Comparison of ENCODE assay signal across 8 mouse cellular contexts in the genomic region with DNA sequence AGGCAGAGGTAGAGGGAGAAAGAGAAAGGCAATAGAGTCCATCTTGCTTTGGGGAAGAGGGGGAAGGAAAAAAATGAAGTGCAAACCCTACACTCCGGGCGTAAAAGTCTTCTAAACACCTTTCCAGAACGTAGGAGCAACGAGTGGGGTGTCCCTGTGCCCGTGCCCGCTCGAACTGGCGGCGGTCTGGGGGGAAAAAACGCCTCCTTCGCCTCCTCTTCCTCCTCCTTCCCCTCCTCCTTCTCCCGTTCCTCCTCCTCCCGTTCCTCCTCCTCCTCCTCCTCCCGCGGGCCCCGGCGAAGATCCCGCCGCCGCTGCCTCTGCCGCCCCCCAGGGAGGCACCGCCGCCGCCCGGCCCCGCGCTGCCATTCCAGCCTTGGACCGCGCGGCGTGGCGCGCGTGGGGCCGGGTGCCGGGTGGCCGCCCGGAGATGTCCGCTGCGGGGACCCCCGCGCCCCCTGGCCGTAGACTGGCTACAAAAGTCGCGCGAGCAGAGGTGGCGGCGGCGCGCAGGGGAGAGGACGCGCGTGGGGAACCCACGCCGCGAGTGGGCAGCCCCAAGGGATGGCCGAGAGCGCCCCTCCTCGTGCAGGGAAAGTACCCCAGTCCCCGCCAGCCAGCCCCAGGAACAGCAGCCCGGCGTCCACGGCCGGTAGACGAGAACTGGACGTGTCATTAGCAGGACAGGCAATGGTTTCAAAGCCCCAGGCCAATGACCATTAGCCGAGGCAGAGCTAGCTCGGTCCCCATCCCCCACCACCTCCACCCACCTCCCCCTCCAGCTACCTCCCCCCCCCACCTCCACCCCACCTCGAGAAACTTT. TPM values are rescaled to one million over a fixed set of nuclear protein-coding genes. Genes with fewer than 3 reads are reported as not detected.
A peak's percentile ranks its signal among the peaks of the same experiment; 100 is the strongest.
DNase-seq lines count a peak whose midpoint lies in the region; ATAC-seq and TF ChIP-seq lines count a peak whose summit lies in the region.

No protein-coding gene starts in this region.

- ATAC-seq in embryonic facial prominence, embryonic 11.5 days (replicated peaks; ENCODE audit: insufficient number of reproducible peaks, low FRiP score, low TSS enrichment, low read depth), result no peak
- ATAC-seq in heart, embryonic 12.5 days (ENCODE audit: insufficient number of reproducible peaks, low FRiP score), result 0 out of 2 replicates have a peak, but pooled peaks have one; percentile 3
- ATAC-seq in kidney, postnatal 0 days (replicated peaks; ENCODE audit: low FRiP score, low read depth), result peak; percentile 23; the same call in 1 of the 2 replicates
- no peak for ATAC-seq in liver, embryonic 16.5 days (ENCODE audit: low read depth)
- ATAC-seq in neural tube, embryonic 13.5 days (ENCODE audit: low read depth), result no peak

- TF ChIP-seq CTCF in kidney, postnatal 0 days (IDR thresholded peaks at IDR 0.05; ENCODE audit: low read depth), result no peak

- H3K36me3 ChIP-seq in embryonic facial prominence, embryonic 11.5 days (replicated peaks; ENCODE audit: control insufficient read depth, insufficient read depth, low read depth, low read length), result no peaks in the 10 kb centered on the region
- H3K36me3 ChIP-seq in heart, embryonic 12.5 days, result peaks cover 4% of the 10 kb centered on the region; the same call in 1 of the 2 replicates
- no peaks in the 10 kb centered on the region for H3K36me3 ChIP-seq in kidney, postnatal 0 days (ENCODE audit: insufficient read depth, low read length)
- H3K36me3 ChIP-seq in liver, embryonic 16.5 days (ENCODE audit: control insufficient read depth, insufficient read depth), result no peaks in the 10 kb centered on the region
- H3K36me3 ChIP-seq in neural tube, embryonic 13.5 days, result no peaks in the 10 kb centered on the region

- H3K9me3 ChIP-seq in embryonic facial prominence, embryonic 11.5 days (replicated peaks; ENCODE audit: control insufficient read depth, low read length), result no peaks in the 10 kb centered on the region
- no peaks in the 10 kb centered on the region for H3K9me3 ChIP-seq in heart, embryonic 12.5 days (replicated peaks)
- H3K9me3 ChIP-seq in kidney, postnatal 0 days (replicated peaks; ENCODE audit: low read length), result no peaks in the 10 kb centered on the region
- H3K9me3 ChIP-seq in liver, embryonic 16.5 days (replicated peaks; ENCODE audit: control insufficient read depth, low read length), result no peaks in the 10 kb centered on the region
- no peaks in the 10 kb centered on the region for H3K9me3 ChIP-seq in neural tube, embryonic 13.5 days

- H3K4me3 ChIP-seq in embryonic facial prominence, embryonic 11.5 days (ENCODE audit: low read depth, low read length), result peak overlapping the region; percentile 93
- peak overlapping the region; percentile 74 for H3K4me3 ChIP-seq in heart, embryonic 12.5 days
- peak overlapping the region; percentile 96 for H3K4me3 ChIP-seq in kidney, postnatal 0 days (replicated peaks; ENCODE audit: low read depth, low read length)
- peak overlapping the region; percentile 86 for H3K4me3 ChIP-seq in liver, embryonic 16.5 days (ENCODE audit: low read depth, low read length)
- peak overlapping the region; percentile 87 for H3K4me3 ChIP-seq in neural tube, embryonic 13.5 days

- no peaks in the 10 kb centered on the region for H3K27me3 ChIP-seq in embryonic facial prominence, embryonic 11.5 days (ENCODE audit: control insufficient read depth, insufficient read depth, low read length)
- no peaks in the 10 kb centered on the region for H3K27me3 ChIP-seq in heart, embryonic 12.5 days (replicated peaks)
- H3K27me3 ChIP-seq in kidney, postnatal 0 days (ENCODE audit: insufficient read depth, low read length), result no peaks in the 10 kb centered on the region
- H3K27me3 ChIP-seq in liver, embryonic 16.5 days (ENCODE audit: control insufficient read depth, insufficient read depth, low read depth, low read length), result no peaks in the 10 kb centered on the region
- H3K27me3 ChIP-seq in neural tube, embryonic 13.5 days, result 0 out of 2 replicates have a peak, but pooled peaks cover 3% of the 10 kb centered on the region

- H3K4me2 ChIP-seq in embryonic facial prominence, embryonic 11.5 days (ENCODE audit: low read depth, low read length), result peak overlapping the region; percentile 98
- peak overlapping the region; percentile 92 for H3K4me2 ChIP-seq in heart, embryonic 12.5 days
- peak overlapping the region; percentile 99 for H3K4me2 ChIP-seq in kidney, postnatal 0 days (ENCODE audit: low read length)
- H3K4me2 ChIP-seq in liver, embryonic 16.5 days (ENCODE audit: low read depth, low read length), result peak overlapping the region; percentile 97
- peak overlapping the region; percentile 99 for H3K4me2 ChIP-seq in neural tube, embryonic 13.5 days

- peak; percentile 61 for DNase-seq in B cell, adult 2 months
- DNase-seq in adrenal gland, postnatal 10 days, result peak; percentile 60
- peak; percentile 64 for DNase-seq in embryonic facial prominence, embryonic 11.5 days (ENCODE audit: low spot score)
- DNase-seq in kidney, postnatal 0 days (ENCODE audit: low spot score), result peak; percentile 56
- DNase-seq in testis, postnatal 14 days (ENCODE audit: low spot score), result peak; percentile 45

- H3K9ac ChIP-seq in embryonic facial prominence, embryonic 11.5 days (replicated peaks; ENCODE audit: low read length), result peak overlapping the region; percentile 94
- H3K9ac ChIP-seq in heart, embryonic 12.5 days, result peak overlapping the region; percentile 91
- H3K9ac ChIP-seq in kidney, postnatal 0 days (ENCODE audit: low read depth, low read length), result peak overlapping the region; percentile 94
- H3K9ac ChIP-seq in liver, embryonic 16.5 days (ENCODE audit: low read depth, low read length), result peak overlapping the region; percentile 88
- peak overlapping the region; percentile 94 for H3K9ac ChIP-seq in neural tube, embryonic 13.5 days

- 0 out of 2 replicates have a peak overlapping the region, but pooled peaks have one; percentile 28 for H3K27ac ChIP-seq in embryonic facial prominence, embryonic 11.5 days (replicated peaks; ENCODE audit: low read depth, low read length)
- H3K27ac ChIP-seq in heart, embryonic 12.5 days (ENCODE audit: poor library complexity, severe bottlenecking), result peak overlapping the region; percentile 96
- peak overlapping the region; percentile 99 for H3K27ac ChIP-seq in kidney, postnatal 0 days
- no peak overlapping the region for H3K27ac ChIP-seq in liver, embryonic 16.5 days (ENCODE audit: low read length)
- 0 out of 2 replicates have a peak overlapping the region, but pooled peaks have one; percentile 23 for H3K27ac ChIP-seq in neural tube, embryonic 13.5 days (replicated peaks)

- under 1% methylated on average over 51 of the region's 69 CpGs for WGBS in embryonic facial prominence, embryonic 11.5 days
- under 1% methylated on average over 68 of the region's 69 CpGs for WGBS in heart, embryonic 12.5 days
- WGBS in kidney, postnatal 0 days, result under 1% methylated on average over 64 of the region's 69 CpGs
- 1% methylated on average over 58 of the region's 69 CpGs for WGBS in liver, embryonic 16.5 days (ENCODE audit: insufficient replicate concordance)
- under 1% methylated on average over 67 of the region's 69 CpGs for WGBS in neural tube, embryonic 13.5 days

- H3K4me1 ChIP-seq in embryonic facial prominence, embryonic 11.5 days (ENCODE audit: control insufficient read depth, insufficient read depth, low read length), result no peaks in the 10 kb centered on the region
- H3K4me1 ChIP-seq in heart, embryonic 12.5 days (replicated peaks), result peaks cover 7% of the 10 kb centered on the region
- no peaks in the 10 kb centered on the region for H3K4me1 ChIP-seq in kidney, postnatal 0 days (replicated peaks; ENCODE audit: insufficient read depth, low read length)
- peaks cover 7% of the 10 kb centered on the region for H3K4me1 ChIP-seq in liver, embryonic 16.5 days (ENCODE audit: control insufficient read depth, low read depth, low read length)
- H3K4me1 ChIP-seq in neural tube, embryonic 13.5 days (replicated peaks), result peaks cover 12% of the 10 kb centered on the region; the same call in 1 of the 2 replicates

RNA-seq across cellular contexts. Expression of a gene that starts 2.3 kb away (rescaled TPM):
- 10 to 100 TPM; 25.2 to 30.3 TPM for total RNA-seq in adrenal gland, postnatal 10 days (2021)
- 30.1 and 33.6 TPM in 2 replicates for polyA plus RNA-seq in embryonic facial prominence, embryonic 11.5 days (2014; fragmentation: Nextera tagmentation; extraction: Ambion mirVana)
- polyA plus RNA-seq in heart, embryonic 12.5 days (2016; fragmentation: Nextera tagmentation; extraction: Ambion mirVana), result 37.7 and 39.5 TPM in 2 replicates
- 25.5 and 36.0 TPM in 2 replicates for polyA plus RNA-seq in kidney, postnatal 0 days (2015; fragmentation: Nextera tagmentation; extraction: Ambion mirVana)
- 6.2 and 6.3 TPM in 2 replicates for polyA plus RNA-seq in liver, embryonic 16.5 days (2015; fragmentation: Nextera tagmentation; extraction: Ambion mirVana)
- 21.2 and 25.9 TPM in 2 replicates for polyA plus RNA-seq in neural tube, embryonic 13.5 days (2015; fragmentation: Nextera tagmentation; extraction: Ambion mirVana)

Comparison
In these comparisons a context has a peak if more than half of its experiments do, and no peak if none do; other contexts are left out.
1. ATAC-seq: peak in heart, embryonic 12.5 days (single experiment) and kidney, postnatal 0 days (single experiment); none in embryonic facial prominence, embryonic 11.5 days (single experiment), liver, embryonic 16.5 days (single experiment) and neural tube, embryonic 13.5 days (single experiment).
2. Peak in every context shown above with its lines, with median percentiles within 50 percentile points of each other: DNase-seq, H3K4me2 ChIP-seq, H3K4me3 ChIP-seq and H3K9ac ChIP-seq.